Mouse (Mus musculus): ENCODE results near the gene Tmem248. TPM values are rescaled to one million over a fixed set of nuclear protein-coding genes. Genes with fewer than 3 reads are reported as not detected.

Gene Tmem248
- 10 to 100 TPM; 44.8 to 45.6 TPM for total RNA-seq (2021)

DNA sequence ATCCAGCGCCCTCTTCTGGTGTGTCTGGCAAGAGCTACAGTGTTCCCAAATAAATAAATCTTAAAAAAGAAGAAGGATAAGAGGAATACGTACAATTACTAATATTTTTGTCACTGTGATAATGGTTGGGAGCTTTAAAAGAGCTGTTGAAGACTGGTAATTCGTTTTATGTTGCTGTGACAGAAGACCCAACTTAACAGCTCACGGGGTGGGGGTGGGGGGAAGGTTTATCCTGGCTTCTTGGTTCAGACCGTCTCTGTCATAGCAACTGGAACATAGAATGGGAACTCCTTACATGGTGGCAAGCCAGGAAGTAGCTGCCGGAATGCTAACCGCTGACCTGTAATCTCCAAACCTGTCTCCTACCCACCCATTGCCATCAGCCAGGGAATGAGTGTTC is at the start of gene Tmem248:
TSS of gene Tmem248 (plus strand) at position 301 of the 400 bp plus-strand sequence.
- no peak for DNase-seq (ENCODE audit: extremely low spot score in 1 of 2, low spot score in 2 of 2)
- intact Hi-C loops (cut with DNase I), result loop anchor here (5.0 kb wide), 1 partner anchor 34 kb away; no protein-coding TSS in a partner anchor

DNA sequence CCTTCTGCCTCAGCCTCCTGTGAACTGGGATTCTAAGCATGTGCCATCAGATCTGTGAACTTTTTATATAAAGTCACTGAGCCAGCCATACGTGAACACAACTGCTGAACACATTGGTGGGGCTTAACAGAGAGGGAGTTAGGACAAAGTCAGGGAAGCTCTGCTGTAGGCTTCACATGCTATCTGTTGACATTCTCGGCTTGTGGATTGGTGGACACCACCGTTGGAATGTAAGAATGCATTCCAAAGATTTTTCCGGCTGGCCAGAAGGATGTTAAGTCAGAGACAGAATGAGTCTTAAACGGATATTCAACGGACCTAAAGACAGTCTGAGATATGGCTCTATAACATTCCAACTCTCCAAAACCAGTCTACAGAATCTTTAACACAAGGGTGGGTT is 47.8 kb upstream of the Tmem248 start:
- DNase-seq (ENCODE audit: extremely low spot score in 1 of 2, low spot score in 2 of 2), result no peak
- intact Hi-C loops (cut with DNase I), result no loop called here

DNA sequence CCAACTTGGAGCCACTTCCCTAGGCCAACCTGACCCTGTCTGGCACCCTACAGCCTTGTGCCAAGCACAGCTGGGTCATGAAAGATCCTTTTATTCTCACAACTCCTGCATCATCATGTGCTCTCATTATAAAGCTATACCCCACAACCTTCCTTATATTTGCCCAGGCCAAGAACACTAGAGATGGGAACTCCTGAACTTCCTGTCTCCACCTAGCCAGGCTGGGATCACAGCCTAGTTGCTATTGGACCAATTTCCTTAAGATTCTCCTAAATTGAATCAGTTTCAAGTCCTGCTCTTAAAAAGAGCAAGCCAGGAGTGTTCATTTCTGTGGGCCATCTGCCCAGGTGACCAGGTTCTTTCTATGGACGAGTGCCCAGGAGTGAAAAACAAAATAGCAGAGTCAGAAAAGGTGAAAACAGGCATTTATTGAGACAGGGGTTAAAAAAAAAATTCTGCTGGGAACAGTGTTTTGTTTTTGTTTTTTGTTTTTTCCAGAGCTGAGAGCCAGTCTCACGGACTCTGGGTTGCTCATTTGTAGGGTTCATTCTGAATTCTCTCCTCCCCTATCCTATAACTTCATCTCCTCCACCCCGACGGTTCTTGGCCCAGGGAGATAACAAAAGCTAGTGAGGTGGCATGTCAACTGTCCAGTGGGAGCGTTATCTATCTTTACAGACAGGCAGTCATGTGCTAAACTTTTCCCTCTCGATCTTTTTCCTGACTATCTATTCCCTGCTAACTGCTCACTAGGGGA is 46.0 kb upstream of the Tmem248 start:
- DNase-seq (ENCODE audit: extremely low spot score in 1 of 2, low spot score in 2 of 2), result no peak
- intact Hi-C loops (cut with DNase I), result loop anchor here (10.0 kb wide), 1 partner anchor 986 kb away; no protein-coding TSS in a partner anchor

DNA sequence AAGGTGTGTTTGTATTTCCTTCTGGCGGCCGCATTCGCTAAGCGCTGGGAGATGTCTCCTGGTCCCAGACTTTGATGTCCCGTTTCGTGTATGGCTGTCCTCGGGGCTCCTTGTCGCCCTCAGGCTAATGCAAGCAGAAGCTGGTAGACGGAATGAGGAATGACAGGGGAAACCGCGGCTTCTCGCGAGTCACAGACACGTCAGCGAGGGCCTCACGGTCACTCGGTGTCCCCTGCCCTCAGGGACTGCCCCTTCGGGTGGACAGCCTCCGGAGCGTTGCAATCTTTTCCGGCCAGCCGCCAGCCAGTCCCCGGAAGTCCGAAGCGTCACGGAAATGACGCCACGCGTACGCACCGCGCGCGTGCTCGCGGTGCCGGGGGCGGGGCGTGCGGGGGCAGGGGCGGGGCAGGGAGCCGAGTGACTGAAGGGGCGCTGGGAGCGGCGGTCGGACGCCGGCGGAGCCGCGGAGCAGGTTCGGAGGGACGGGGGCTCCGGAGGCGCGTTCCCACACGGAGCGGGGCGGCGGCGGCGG is 45.4 kb upstream of the Tmem248 start, which contains the start of gene Rabgef1:
TSS of gene Rabgef1 (plus strand) at position 376 of the 532 bp plus-strand sequence.
- intact Hi-C loops (cut with DNase I), result loop anchor here (10.0 kb wide), 1 partner anchor 987 kb away; no protein-coding TSS in a partner anchor

DNA sequence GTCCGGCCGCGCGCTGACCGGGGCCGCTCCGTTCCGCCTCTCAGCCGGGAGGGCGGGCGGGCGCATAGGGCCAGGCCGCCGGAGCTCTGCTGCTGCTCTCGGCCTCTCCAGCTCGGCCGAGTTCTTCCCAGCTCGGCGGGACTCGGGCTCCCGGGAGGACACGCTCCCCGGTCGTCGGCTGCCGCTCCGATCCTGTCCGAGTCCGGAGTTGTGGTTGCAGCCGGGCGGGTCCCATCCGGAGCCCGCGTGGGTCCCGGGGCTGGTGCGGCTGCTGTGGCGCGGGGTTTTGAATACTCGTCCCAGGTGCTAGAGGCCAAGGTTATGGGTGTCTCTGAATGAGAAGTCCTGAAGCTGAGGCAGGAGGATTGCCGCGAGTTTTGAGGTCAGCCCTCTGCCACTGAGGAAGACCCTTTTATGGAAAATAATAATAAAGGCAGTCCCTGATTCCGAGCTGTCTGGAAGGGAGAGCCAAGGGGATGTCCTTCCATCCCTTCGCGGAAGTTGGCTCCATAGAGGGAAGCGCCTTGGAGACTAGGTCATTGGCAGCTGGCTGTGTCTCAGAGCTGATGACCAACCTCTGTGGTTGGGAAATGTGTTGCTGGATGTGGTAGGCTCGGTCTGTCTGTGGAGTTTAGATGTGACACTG is 44.8 kb upstream of the Tmem248 start:
- peak; percentile 29 to 79 for DNase-seq (ENCODE audit: extremely low spot score in 1 of 2, low spot score in 2 of 2)
- intact Hi-C loops (cut with DNase I), result loop anchor here (10.0 kb wide), 1 partner anchor 987 kb away; no protein-coding TSS in a partner anchor

More for the DNA sequence above, 45.4 kb upstream of the Tmem248 start, which contains the start of gene Rabgef1:
- DNase-seq (ENCODE audit: extremely low spot score in 1 of 2, low spot score in 2 of 2), result peak; percentile 89 to 97

DNA sequence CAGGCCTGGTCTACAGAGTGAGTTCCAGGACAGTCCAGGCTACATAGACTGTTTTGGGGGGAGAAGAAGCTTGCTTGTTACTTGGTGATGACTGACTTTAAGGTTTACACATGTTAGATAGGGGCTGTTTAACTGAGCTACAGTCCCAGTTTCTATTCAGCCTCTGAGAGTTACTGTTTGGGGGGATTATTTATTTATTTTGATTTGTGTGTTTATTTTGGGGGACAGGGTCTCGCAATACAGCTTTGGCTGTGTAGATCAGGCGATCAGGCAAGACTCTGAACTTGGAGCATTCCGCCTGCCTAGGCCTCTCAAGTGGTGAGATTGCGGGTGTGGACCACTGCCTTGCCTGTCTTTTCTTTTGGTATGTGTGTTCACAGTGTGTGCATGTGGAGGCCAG is 43.9 kb upstream of the Tmem248 start:
- intact Hi-C loops (cut with DNase I), result loop anchor here (10.0 kb wide), 1 partner anchor 988 kb away; no protein-coding TSS in a partner anchor
- no peak for DNase-seq (ENCODE audit: extremely low spot score in 1 of 2, low spot score in 2 of 2)

DNA sequence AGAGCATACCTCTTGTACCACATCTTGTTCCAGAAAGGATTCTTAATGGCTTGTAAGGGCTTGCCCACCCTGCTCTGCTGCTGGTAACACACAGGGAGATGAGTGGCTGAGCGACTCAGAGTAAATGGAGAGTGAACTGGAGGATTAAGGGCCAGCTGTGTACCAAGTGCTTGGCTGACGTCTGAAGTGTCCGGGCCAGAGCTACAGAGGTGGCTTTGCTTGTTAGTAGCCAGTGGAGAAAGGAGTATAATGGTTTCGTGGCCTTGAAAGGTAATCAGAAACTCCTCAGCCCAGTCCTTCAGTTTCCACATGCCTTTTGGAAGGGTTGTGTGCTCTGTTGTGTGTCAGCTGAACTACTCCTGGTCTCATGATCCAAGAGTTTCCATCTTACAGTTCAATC is 39.0 kb upstream of the Tmem248 start:
- intact Hi-C loops (cut with DNase I), result loop anchor here (10.0 kb wide), 1 partner anchor 993 kb away; no protein-coding TSS in a partner anchor
- DNase-seq (ENCODE audit: extremely low spot score in 1 of 2, low spot score in 2 of 2), result no peak

DNA sequence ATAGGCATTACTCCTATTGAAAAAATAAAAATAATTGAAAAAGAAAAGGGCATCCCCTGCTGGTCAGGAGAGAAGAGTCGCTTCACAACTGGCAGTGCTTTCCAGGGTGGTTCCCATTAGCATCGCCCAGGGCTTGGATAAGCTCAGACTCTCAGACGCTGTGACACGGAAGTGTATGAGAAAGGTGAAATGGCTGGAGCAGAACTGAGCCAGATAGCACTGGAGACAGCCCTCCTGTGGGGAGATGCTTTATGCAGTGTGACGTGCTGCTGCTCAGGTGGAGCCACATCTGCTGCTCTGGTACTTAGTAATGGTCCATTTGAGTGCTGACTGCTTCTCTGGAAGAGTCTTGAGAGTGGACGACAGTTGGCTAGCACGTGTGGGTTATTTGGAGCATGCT is 36.5 kb upstream of the Tmem248 start:
- DNase-seq (ENCODE audit: extremely low spot score in 1 of 2, low spot score in 2 of 2), result no peak
- intact Hi-C loops (cut with DNase I), result loop anchor here (5.0 kb wide), 1 partner anchor 37 kb away; the partner anchor contains the start of gene Tmem248

DNA sequence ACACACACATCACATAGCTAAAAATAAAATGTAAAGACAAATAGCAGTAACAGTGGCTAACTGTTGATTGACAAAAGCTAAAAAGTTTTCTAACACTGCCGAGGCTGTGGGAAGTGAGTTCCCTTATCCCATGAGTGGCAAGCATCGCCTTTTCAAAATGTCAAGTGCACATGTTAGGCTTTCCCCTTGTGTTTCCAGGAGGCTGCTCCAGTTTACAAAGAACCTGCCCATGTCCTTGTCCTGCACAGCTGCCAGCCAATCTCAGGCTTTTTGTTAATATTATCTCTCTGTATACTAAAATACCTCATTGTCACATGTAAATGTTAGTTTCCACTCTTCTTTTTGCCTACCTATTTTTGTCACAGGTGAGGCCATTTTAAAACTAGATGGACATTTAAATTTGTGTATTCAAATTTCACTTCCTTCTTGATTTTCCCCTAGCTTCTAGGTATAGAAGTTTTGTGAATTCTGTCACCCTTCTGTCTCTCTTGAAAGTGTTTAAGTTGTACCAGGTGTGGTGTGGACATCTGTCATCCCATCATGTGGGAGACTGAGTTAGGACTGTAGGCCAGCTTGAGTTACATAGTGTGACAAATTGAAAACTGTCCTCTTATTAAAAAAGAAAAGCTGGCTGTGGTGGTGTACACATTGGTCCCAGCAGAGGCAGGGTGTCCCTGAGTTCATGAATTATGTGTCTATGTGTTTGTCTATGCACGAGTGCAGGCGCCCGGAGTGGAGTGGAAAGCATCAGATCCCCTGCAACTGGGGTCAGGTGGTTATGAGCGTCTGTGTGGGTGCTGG is 34.9 kb upstream of the Tmem248 start:
- intact Hi-C loops (cut with DNase I), result loop anchor here (5.0 kb wide), 1 partner anchor 35 kb away; the partner anchor contains the start of gene Tmem248
- DNase-seq (ENCODE audit: extremely low spot score in 1 of 2, low spot score in 2 of 2), result no peak

DNA sequence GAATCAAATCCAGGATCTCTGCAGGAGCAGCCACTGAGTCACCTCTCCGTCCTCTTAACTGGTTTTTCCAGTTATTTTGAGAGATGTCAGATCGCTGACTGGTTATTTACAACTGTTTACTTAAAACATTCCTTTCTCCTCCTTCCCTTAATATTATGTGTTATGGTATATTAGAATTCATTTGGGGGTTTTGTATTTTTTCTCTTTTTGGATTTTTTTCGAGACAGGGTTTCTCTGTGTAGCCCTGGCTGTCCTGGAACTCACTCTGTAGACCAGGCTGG is 34.4 kb upstream of the Tmem248 start:
- intact Hi-C loops (cut with DNase I), result loop anchor here (5.0 kb wide), 1 partner anchor 35 kb away; the partner anchor contains the start of gene Tmem248
- no peak for DNase-seq (ENCODE audit: extremely low spot score in 1 of 2, low spot score in 2 of 2)

DNA sequence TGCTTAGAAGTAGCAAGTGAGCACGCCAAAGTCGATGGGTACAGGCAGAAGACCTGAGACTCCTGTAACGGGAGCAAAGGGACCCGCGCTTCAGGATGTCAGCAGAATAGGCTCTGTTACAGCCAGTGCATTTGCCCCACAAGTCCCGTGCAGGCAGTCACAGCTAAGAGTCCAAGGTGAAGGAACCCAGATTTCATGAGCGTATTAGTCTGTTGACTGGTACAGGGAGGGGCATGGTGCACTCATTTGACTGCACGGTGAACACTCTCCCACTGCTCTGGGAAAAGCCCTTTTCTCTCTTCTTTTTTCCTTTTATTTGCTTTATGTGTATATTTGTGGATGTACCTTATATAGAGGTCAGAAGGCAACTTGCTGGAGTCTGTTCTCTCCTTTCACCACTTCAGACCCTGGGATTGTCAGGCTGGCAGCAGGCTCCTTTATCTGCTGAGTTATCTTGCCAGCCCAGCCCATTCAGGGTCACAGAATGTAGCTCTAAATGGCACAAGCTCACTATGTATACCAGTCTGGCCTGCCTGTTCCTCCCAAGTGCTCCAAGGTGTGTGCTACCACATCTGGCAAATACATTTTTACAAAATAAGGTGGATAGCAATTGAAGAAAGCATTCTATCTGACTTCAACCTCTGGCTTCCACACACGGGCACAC is 32.6 kb upstream of the Tmem248 start:
- DNase-seq (ENCODE audit: extremely low spot score in 1 of 2, low spot score in 2 of 2), result no peak
- intact Hi-C loops (cut with DNase I), result loop anchor here (5.0 kb wide), 1 partner anchor 33 kb away; the partner anchor contains the start of gene Tmem248

DNA sequence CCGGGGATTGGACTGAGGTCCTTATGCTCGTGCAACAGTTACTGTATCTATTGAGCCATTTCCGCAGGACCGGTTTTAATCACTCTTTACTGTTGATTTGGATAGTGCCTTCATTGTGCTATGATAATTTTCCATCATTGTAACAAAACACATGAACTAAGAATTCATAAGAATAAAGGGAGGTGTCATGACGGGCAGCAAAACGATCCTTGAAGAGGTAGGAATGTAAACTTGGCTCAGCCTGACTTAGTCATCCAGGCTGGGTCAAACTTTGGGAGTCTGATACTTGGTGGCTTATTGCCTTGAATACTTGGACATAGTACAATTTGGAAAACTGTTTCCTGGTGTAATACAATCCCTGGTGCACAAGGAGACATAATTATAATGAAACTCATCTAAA is 31.6 kb upstream of the Tmem248 start:
- intact Hi-C loops (cut with DNase I), result no loop called here
- no peak for DNase-seq (ENCODE audit: extremely low spot score in 1 of 2, low spot score in 2 of 2)

DNA sequence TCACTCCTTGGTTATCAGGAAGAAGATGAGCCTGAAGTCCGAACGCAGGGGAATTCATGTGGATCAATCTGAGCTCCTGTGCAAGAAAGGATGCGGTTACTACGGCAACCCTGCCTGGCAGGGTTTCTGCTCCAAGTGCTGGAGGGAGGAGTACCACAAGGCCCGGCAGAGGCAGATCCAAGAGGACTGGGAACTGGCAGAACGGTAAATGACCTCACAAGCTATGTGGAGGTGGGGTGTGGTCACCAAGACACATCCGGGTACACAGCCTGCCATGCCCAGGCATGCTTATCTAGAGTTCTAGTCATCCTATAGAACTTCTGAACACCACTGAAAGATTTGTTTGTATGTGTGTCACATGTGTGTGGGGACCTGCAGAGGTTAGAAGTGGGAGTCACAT is 29.5 kb upstream of the Tmem248 start:
- peak in 1 of 2 experiments; percentile 26 for DNase-seq (ENCODE audit: extremely low spot score in 1 of 2, low spot score in 2 of 2)
- intact Hi-C loops (cut with DNase I), result no loop called here

DNA sequence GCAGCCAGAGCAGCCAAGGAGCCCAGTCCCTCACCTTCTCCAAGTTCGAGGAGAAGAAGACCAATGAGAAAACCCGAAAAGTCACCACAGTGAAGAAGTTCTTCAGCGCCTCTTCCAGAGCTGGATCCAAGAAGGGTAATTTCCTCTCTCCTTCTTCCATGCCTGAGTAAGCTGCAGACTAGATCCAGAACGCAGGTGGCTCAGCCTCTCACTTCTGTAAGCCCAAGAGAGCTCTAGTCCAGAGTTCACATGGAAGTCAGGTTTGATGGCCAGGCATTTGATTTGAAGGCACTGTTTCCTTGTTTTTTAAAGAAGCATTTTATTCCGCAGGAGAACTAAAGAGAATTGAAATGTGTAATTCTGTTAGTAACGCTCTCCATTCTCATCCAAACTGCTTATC is 26.0 kb upstream of the Tmem248 start:
- no peak for DNase-seq (ENCODE audit: extremely low spot score in 1 of 2, low spot score in 2 of 2)
- intact Hi-C loops (cut with DNase I), result no loop called here

DNA sequence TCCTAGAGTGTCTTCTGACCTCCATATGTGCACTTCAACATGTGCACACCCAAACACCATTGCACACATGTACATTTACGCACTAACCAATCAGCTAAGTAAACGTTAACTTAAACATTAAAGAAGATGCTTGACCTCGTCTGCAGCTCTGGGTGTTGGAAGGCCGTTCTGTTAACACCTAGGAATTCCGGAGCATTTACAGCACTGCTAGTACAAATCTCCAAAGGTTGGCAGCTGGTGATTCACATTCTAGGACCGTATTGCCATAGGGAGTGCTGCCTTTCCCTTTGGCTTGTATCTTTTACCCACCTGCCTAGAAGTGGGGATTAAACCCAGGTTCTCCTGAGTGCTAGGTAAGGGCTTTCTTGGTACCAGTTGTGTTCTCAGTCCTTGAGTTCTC is 25.0 kb upstream of the Tmem248 start:
- no peak for DNase-seq (ENCODE audit: extremely low spot score in 1 of 2, low spot score in 2 of 2)
- intact Hi-C loops (cut with DNase I), result no loop called here

DNA sequence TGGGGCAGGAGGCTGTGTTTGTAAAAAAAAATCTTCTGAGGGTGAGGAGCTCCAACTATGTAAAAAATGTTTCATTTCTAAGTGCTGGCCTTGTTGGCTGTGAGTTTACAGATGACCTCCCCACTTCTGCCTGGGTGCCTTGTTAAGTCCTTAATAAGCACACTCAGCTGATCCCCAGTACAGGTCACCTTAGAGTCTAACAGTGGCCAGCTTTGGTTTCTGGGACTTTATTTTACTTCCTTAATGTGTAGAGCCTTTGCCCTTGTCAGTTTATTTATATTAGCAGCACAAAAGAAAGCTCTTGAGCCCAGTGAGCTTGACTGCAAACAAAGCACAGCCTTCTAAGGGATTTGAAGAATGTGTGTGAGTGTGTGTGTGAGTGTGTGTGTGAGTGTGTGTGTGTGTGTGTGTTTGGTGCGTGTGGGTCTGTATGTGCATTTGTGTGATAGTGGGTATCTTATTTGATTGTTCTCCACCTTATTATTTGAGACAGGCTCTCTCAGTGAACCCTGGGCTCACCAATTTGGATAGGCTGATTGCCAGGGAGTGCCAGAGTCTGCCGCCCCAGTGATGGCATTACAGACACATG is 24.4 kb upstream of the Tmem248 start:
- DNase-seq (ENCODE audit: extremely low spot score in 1 of 2, low spot score in 2 of 2), result no peak
- intact Hi-C loops (cut with DNase I), result no loop called here

DNA sequence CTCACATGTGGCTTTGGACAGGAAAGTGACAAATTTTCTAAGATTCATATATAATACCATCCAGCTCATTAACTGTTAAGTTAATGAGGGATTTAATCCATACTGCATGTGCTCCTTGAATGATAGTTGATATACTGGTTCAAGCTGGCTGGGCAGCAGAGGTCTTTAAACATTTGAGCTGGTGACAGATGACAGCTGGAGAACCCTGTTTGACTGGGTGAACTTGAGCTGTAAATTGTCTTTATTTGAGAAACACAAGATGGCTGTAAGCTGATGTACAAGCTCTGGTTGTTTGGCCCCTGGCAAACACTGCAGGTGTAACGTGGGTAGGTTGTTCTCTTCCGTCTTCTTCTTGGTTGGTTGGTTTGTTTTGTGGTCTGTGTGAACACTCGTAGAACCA is 23.1 kb upstream of the Tmem248 start:
- intact Hi-C loops (cut with DNase I), result no loop called here
- no peak for DNase-seq (ENCODE audit: extremely low spot score in 1 of 2, low spot score in 2 of 2)

DNA sequence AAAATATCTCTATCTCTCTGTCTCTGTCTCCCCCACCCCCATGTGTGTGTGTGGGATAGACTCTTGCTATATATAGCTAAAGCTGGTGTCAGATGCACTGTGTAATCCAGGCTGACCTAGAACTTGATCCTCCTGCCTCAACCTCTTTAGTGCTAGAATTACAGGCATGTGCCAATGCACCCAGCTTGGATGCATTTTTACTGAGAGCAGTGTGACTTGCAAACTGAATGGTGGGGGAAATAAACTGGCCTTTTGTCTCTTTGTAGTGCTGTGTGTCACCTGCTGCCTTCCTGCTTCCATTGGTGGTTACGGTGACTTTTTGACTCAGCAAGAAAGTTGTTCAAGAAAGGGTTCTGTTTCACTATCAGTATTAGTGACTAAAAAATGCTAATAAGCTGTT is 20.6 kb upstream of the Tmem248 start:
- DNase-seq (ENCODE audit: extremely low spot score in 1 of 2, low spot score in 2 of 2), result no peak
- intact Hi-C loops (cut with DNase I), result no loop called here
